Mouse (Mus musculus) small intestine, adult 2 months (tissue): ENCODE data around the gene Otof.

Source experiments
- CTCF ChIP-seq: fragments of 200-500 bp; IDR thresholded peaks from 2 replicates; pipeline ENCODE4 v1.5.1; 2012; ENCODE audit warnings: low read depth, mild to moderate bottlenecking, control low read depth, inconsistent platforms, low read length, moderate library complexity, mixed read lengths; ENCODE audit not compliant: insufficient replicate concordance, insufficient read length; ENCODE audit errors: extremely low read depth
- POLR2A ChIP-seq: fragments of 200-500 bp; IDR thresholded peaks from 2 replicates; pipeline ENCODE4 v1.6.1; 2012; ENCODE audit warnings: low read depth, mild to moderate bottlenecking, control low read depth, inconsistent platforms, low read length, moderate library complexity

- TF ChIP-seq CTCF (no peak), POLR2A (no peak)
These were observed 33.6 kb upstream of the Otof start for GRCm38 (mm10) chr5:30495288-30495687.
